Mouse (Mus musculus): Measurements from ENCODE around the gene Dcdc2c. TPM values are rescaled to one million over a fixed set of nuclear protein-coding genes. Genes with fewer than 3 reads are reported as not detected.

The Dcdc2c gene
- polyA plus RNA-seq, 1 experiment, result 0.05 TPM

- H3K36me3 ChIP-seq (ENCODE audit: control insufficient read depth, insufficient read depth), result no peaks in the 10 kb centered on the region
- H3K79me2 ChIP-seq (ENCODE audit: control insufficient read depth, insufficient read depth), result no peaks in the 10 kb centered on the region
- H3K27me3 ChIP-seq (ENCODE audit: control insufficient read depth, insufficient read depth, insufficient read length), result no peaks in the 10 kb centered on the region
- no peak overlapping the region for H3K4me2 ChIP-seq (ENCODE audit: low read depth)
- H3K4me3 ChIP-seq, result no peak overlapping the region
- TF ChIP-seq MYOG (IDR thresholded peaks at IDR 0.05; ENCODE audit: control insufficient read depth in 1 of 3, insufficient read depth in 1 of 3, insufficient read length in 2 of 3, low read depth in 2 of 3) (no peak), MAX (IDR thresholded peaks at IDR 0.05; ENCODE audit: low read depth) (no peak), SRF (IDR thresholded peaks at IDR 0.05; ENCODE audit: control insufficient read depth, insufficient read length, low read depth) (no peak), CEBPB (IDR thresholded peaks at IDR 0.05; ENCODE audit: insufficient read depth, poor library complexity, severe bottlenecking) (no peak), MYOD1 (IDR thresholded peaks at IDR 0.05; ENCODE audit: control insufficient read depth in 1 of 3, insufficient read length in 2 of 3, low read depth in 2 of 3) (no peak), POLR2A (IDR thresholded peaks at IDR 0.05; ENCODE audit: insufficient read length, low read depth) (no peak), E2F4 (IDR thresholded peaks at IDR 0.05; ENCODE audit: insufficient read depth) (no peak), POLR2AphosphoS2 (IDR thresholded peaks at IDR 0.05; ENCODE audit: insufficient read length, low read depth) (no peak), TCF12 (IDR thresholded peaks at IDR 0.05; ENCODE audit: insufficient read depth, poor library complexity, severe bottlenecking) (no peak), USF1 (IDR thresholded peaks at IDR 0.05; ENCODE audit: low read depth) (no peak), REST (IDR thresholded peaks at IDR 0.05; ENCODE audit: insufficient read depth, insufficient read length) (no peak), TCF3 (IDR thresholded peaks at IDR 0.05; ENCODE audit: insufficient read length, low read depth) (no peak)
- H3ac ChIP-seq (ENCODE audit: control insufficient read depth, insufficient read length), result no peak overlapping the region
Observed at GRCm38 (mm10) chr12:28458786-28459185, 93.4 kb downstream of the Dcdc2c start.

DNA sequence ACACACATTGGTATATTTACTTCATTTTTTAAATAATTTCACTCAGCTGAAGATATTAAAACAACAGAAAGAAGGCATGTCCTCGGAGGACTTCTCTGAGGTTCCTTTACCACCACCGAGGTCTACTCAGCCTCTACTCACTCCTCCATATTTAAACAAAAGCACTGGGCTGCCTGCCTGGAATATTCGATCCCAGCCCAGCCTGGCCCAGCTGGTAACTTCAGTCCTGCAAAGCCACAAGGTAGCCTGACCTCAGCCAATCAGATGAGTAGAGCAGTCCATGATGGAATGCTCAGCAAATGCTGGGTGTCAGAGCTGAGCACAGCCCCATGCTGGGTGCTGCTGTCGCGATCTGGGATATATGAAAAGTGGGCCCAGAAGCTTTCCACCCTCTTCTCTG is 115.7 kb downstream of the Dcdc2c start:
- no peak for TF ChIP-seq USF1 (IDR thresholded peaks at IDR 0.05; ENCODE audit: low read depth)
- no peak for TF ChIP-seq POLR2AphosphoS2 (IDR thresholded peaks at IDR 0.05; ENCODE audit: insufficient read length, low read depth)
- TF ChIP-seq MYOD1 (IDR thresholded peaks at IDR 0.05; ENCODE audit: control insufficient read depth in 1 of 3, insufficient read length in 2 of 3, low read depth in 2 of 3), result no peak
- no peak for TF ChIP-seq MYOG (IDR thresholded peaks at IDR 0.05; ENCODE audit: control insufficient read depth in 1 of 3, insufficient read depth in 1 of 3, insufficient read length in 2 of 3, low read depth in 2 of 3)
- TF ChIP-seq SRF (IDR thresholded peaks at IDR 0.05; ENCODE audit: control insufficient read depth, insufficient read length, low read depth), result no peak
- no peak for TF ChIP-seq REST (IDR thresholded peaks at IDR 0.05; ENCODE audit: insufficient read depth, insufficient read length)
- no peak for TF ChIP-seq CEBPB (IDR thresholded peaks at IDR 0.05; ENCODE audit: insufficient read depth, poor library complexity, severe bottlenecking)
- TF ChIP-seq TCF12 (IDR thresholded peaks at IDR 0.05; ENCODE audit: insufficient read depth, poor library complexity, severe bottlenecking), result no peak
- no peak for TF ChIP-seq POLR2A (IDR thresholded peaks at IDR 0.05; ENCODE audit: insufficient read length, low read depth)
- no peak for TF ChIP-seq MAX (IDR thresholded peaks at IDR 0.05; ENCODE audit: low read depth)
- TF ChIP-seq TCF3 (IDR thresholded peaks at IDR 0.05; ENCODE audit: insufficient read length, low read depth), result no peak
- TF ChIP-seq E2F4 (IDR thresholded peaks at IDR 0.05; ENCODE audit: insufficient read depth), result no peak
- Histone ChIP-seq H3ac (ENCODE audit: control insufficient read depth, insufficient read length) (no peak overlapping the region), H3K36me3 (ENCODE audit: control insufficient read depth, insufficient read depth) (no peaks in the 10 kb centered on the region), H3K4me3 (no peak overlapping the region), H3K4me2 (ENCODE audit: low read depth) (no peak overlapping the region), H3K27me3 (ENCODE audit: control insufficient read depth, insufficient read depth, insufficient read length) (no peaks in the 10 kb centered on the region), H3K79me2 (ENCODE audit: control insufficient read depth, insufficient read depth) (no peaks in the 10 kb centered on the region)

GRCm38 (mm10) chr12:28432729-28433067 is 119.5 kb downstream of the Dcdc2c start:
- Histone ChIP-seq H3ac (ENCODE audit: control insufficient read depth, insufficient read length) (no peak overlapping the region), H3K79me2 (ENCODE audit: control insufficient read depth, insufficient read depth) (no peaks in the 10 kb centered on the region), H3K4me3 (no peak overlapping the region), H3K4me2 (ENCODE audit: low read depth) (no peak overlapping the region), H3K27me3 (ENCODE audit: control insufficient read depth, insufficient read depth, insufficient read length) (no peaks in the 10 kb centered on the region), H3K36me3 (ENCODE audit: control insufficient read depth, insufficient read depth) (no peaks in the 10 kb centered on the region)
- TF ChIP-seq TCF3 (IDR thresholded peaks at IDR 0.05; ENCODE audit: insufficient read length, low read depth) (no peak), MYOG (IDR thresholded peaks at IDR 0.05; ENCODE audit: control insufficient read depth in 1 of 3, insufficient read depth in 1 of 3, insufficient read length in 2 of 3, low read depth in 2 of 3) (no peak), SRF (IDR thresholded peaks at IDR 0.05; ENCODE audit: control insufficient read depth, insufficient read length, low read depth) (no peak), REST (IDR thresholded peaks at IDR 0.05; ENCODE audit: insufficient read depth, insufficient read length) (no peak), POLR2A (IDR thresholded peaks at IDR 0.05; ENCODE audit: insufficient read length, low read depth) (no peak), MAX (IDR thresholded peaks at IDR 0.05; ENCODE audit: low read depth) (no peak), POLR2AphosphoS2 (IDR thresholded peaks at IDR 0.05; ENCODE audit: insufficient read length, low read depth) (no peak), CEBPB (IDR thresholded peaks at IDR 0.05; ENCODE audit: insufficient read depth, poor library complexity, severe bottlenecking) (no peak), E2F4 (IDR thresholded peaks at IDR 0.05; ENCODE audit: insufficient read depth) (no peak)

DNA sequence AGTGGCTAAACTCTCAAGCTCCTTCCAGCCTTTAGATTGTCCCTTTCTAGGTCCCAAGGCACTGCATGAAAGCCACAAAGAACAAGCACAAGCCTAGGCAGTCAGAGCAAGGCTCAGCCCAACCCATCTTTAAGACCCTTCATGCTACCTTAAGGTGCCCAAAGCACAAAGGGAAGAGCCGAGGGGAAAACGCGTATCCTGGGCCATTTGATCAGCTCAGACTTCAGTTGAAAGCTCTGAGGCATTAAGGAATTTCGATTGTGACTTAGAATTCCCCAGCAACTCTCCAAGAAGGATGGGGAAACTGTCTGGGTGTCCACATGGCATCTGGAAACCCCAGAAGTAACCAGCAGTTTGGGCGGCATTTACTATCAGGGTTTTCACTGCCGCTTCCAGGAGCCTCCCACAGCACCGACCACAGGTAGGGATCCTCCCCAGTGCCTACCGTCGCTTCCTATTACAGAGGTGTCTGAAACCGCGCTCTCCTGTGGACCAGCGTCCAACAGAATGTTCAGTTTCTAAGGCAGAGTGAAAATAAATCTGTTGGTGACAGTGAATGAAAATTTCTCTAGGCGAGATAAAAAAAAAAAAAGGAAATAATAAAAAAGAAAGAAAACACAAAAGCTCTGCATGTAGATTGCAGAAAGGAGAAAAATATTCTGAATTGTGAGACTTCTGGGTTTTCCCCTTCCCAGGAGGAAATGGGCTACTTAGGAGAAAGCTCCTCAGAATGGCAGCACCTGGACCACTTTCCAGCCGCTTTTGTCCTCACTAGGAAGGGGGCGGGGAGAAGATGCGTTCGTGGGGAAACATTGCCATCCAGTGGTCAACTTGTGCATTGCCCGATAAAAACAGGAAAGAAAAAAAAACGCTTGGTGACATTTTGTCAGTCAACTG is 120.1 kb downstream of the Dcdc2c start:
- H3K79me2 ChIP-seq (ENCODE audit: control insufficient read depth, insufficient read depth), result no peaks in the 10 kb centered on the region
- no peak overlapping the region for H3K4me2 ChIP-seq (ENCODE audit: low read depth)
- TF ChIP-seq POLR2A (IDR thresholded peaks at IDR 0.05; ENCODE audit: insufficient read length, low read depth) (no peak), MYOG (IDR thresholded peaks at IDR 0.05; ENCODE audit: control insufficient read depth in 1 of 3, insufficient read depth in 1 of 3, insufficient read length in 2 of 3, low read depth in 2 of 3) (no peak), SRF (IDR thresholded peaks at IDR 0.05; ENCODE audit: control insufficient read depth, insufficient read length, low read depth) (no peak), E2F4 (IDR thresholded peaks at IDR 0.05; ENCODE audit: insufficient read depth) (no peak), USF1 (IDR thresholded peaks at IDR 0.05; ENCODE audit: low read depth) (no peak), MYOD1 (IDR thresholded peaks at IDR 0.05; ENCODE audit: control insufficient read depth in 1 of 3, insufficient read length in 2 of 3, low read depth in 2 of 3) (no peak), REST (IDR thresholded peaks at IDR 0.05; ENCODE audit: insufficient read depth, insufficient read length) (no peak), TCF12 (IDR thresholded peaks at IDR 0.05; ENCODE audit: insufficient read depth, poor library complexity, severe bottlenecking) (no peak), TCF3 (IDR thresholded peaks at IDR 0.05; ENCODE audit: insufficient read length, low read depth) (no peak), POLR2AphosphoS2 (IDR thresholded peaks at IDR 0.05; ENCODE audit: insufficient read length, low read depth) (no peak), CEBPB (IDR thresholded peaks at IDR 0.05; ENCODE audit: insufficient read depth, poor library complexity, severe bottlenecking) (no peak), MAX (IDR thresholded peaks at IDR 0.05; ENCODE audit: low read depth) (no peak)
- H3K4me3 ChIP-seq, result no peak overlapping the region
- H3K27me3 ChIP-seq (ENCODE audit: control insufficient read depth, insufficient read depth, insufficient read length), result no peaks in the 10 kb centered on the region
- no peak overlapping the region for H3ac ChIP-seq (ENCODE audit: control insufficient read depth, insufficient read length)
- no peaks in the 10 kb centered on the region for H3K36me3 ChIP-seq (ENCODE audit: control insufficient read depth, insufficient read depth)
